Mouse (Mus musculus): Measurements from ENCODE around the gene Fam89b.
"Not testable (repeated sequence)": the region's sequence is repeated elsewhere in the genome, so short reads cannot be mapped to it uniquely, and the experiment has no call there.

The Fam89b gene

DNA sequence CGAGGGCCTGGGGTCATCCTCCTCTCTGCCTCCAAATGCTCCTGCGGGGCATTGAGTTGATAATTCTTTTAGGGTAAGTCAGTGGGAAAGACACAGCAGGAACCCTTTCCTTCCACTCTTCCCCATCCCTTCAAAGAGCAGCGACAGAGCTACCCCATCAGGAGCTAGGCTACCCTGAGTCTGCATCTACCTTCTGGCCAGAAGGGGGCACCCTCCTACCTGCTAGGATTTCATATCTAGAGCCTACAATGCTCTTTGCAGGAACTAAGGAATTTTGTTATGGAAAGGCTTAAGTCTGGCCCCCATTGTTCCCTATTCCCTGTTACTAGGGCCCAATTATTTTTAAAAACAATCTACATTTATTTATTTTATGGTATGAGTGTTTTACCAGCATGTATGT is 18.2 kb downstream of the Fam89b start:
- no peak for DNase-seq (ENCODE audit: low spot score)

DNA sequence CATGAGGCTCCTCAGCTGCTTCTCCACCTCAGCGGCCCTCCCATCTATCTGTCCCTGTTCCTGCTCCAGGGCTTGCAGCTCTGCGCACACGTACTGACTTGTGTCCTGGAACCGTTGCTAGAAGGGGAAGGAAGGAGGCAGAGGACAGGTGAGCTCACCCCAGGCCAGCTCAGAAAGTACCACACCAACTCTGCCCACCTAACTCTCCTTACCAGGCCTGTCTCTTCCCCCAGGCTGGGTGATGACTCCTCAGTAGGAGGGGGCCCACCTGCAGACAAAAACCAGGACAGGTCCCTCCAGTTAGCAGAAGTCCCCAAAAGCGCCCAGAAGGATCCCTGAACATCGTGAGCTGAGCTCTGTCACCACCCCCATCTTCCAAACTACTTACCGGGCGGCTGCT is 18.9 kb downstream of the Fam89b start:
- no peak for DNase-seq (ENCODE audit: low spot score)

DNA sequence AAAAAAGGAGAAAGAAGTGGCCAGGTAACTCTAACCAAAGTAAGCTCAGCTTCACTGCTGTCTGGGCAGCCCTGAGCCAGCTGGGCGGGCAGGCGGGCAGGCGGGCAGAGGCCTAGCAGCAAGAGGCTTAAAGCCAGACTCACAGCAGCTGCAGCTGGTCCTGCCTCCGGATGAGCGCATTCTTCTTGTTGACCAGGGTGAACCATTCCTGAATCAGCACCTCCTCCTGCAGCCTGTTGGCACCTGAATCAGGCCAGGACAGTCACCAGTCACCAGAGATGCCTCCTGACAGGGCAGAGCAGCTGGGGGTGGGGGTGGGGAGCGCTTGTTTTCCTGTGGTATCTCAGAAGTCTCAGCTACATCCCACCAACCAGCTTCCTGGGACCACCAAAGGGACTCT is 19.4 kb downstream of the Fam89b start:
- DNase-seq (ENCODE audit: low spot score) = no peak

DNA sequence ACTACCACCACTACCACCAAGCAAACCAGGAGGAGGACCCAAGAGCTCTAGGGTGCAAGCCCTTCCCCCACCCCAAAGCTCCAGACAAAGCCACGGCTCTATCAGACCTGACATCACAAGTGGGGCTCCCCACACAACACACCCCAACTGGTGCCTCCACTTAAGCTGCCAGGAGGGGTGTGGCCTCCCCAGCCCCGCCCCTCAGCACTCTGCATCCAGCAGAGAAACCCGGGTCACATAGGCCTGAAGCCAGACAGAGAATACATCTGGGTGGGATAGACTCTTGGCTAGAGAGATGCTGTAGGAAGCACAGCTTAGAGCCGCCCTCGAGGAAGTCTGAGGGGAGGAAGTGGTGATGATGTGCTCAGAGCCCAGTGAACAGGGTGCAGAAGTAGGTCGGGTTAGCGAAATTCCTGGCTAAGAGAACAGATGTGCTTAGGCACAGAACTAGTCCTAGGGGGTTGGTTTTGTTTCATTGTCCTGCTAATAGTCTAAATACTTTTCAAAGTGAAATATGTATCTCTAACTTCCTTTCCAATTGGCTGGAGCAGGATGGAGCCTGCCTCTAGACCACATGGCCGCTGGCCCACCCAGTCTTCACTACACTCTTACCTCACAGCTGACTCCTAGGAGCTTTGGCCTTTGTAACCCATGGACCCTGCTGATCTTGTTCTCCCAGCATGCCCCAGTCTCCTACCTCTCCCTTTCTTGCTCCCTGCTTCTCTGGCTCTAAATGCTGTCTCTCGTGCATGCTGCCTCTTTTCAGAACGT is 24.5 kb downstream of the Fam89b start:
- no peak for DNase-seq (ENCODE audit: low spot score)

DNA sequence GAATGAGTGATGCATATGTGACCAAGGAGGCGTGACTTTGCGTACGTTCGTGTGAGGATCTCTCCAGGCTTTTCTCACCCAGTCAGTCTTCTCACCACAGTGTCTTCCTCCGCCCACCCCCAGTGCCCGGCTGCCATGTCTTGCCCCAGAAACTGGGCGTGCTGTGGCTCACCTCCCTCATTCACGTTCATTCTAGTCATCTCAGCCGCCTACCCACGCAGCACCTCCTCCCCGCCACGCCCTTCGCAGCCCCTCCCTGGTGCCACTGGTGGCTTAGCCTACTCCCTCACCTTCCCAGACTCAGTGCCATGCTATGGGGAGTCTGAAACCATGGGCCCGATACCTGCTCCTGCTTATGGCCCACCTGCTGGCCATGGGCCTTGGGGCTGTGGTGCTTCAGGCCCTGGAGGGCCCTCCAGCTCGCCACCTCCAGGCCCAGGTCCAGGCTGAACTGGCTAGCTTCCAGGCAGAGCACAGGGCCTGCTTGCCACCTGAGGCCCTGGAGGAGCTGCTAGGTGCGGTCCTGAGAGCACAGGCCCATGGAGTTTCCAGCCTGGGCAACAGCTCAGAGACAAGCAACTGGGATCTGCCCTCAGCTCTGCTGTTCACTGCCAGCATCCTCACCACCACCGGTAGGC is 25.2 kb downstream of the Fam89b start, which contains the start of gene Kcnk7:
TSS of gene Kcnk7 (plus strand) at position 205 of the 638 bp plus-strand sequence.
- no peak for DNase-seq (ENCODE audit: low spot score)

DNA sequence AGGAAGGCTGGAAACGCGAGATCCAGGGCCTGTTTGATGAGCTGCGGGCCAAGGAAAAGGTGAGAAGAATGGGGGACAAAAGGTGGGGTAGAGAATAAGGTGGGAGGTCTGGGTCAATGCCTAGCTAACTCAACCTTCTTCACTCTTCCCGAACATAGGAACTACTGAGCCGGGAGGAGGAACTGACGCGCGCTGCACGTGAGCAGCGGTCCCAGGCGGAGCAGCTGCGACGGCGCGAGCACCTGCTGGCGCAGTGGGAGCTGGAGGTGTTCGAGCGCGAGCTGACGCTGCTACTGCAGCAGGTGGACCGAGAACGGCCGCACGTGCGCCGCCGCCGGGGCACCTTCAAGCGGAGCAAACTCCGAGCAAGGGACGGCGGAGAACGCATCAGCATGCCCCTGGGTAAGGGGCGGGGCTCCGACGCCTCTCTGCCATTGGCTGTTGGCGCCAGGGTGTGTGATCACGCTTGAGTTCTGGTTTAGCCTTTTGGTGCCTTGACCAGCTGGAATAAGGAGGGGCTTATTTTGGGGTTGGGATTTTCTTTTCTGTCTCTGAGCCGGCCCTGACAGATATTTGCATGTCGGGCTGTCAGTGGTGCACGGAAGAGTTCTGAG is 33.5 kb downstream of the Fam89b start:
- no peak for DNase-seq (ENCODE audit: low spot score)

DNA sequence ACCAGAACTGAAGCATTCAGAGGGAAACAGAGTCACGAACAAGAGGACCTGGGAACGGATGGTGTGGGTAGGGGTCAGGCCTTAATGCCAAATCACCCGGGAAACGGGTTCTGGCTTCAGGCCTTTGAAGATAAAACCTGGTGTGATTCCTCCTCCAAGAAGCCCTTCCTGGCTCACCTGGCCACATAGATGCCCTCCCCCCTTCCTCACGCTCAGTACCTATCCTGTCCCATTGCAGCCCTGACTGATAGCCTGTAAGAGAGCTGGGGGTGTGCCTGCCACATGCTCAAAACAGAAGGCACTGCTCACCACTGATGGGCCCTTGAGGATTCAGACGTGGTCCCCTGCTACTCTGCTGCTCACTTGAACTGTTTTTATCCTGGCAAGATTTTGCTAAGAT is 35.7 kb downstream of the Fam89b start:
- no peak for DNase-seq (ENCODE audit: low spot score)

DNA sequence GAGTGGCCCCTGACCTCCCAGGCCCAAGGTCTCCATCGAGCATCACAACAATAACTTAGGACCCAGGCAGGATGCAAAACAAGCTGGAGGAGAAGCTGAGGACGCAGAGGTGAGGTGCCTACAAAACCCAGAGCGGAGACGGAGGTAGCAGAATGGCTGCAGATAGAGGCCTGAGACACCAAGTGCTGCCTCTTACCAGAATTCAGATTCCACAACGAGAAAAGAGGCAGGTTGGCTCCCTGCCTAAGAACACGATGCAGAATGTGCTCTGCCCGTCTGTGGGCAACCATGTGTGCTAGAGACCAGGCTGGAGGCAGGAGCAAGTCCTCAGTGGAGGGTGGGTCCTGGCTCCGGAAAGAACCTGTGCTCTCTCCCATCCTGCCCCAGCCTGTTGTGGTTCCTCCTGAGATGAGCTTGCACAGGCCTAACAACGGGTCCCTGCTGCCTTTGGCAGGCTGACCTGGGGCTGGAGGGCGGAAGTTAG is 36.5 kb downstream of the Fam89b start:
- DNase-seq (ENCODE audit: low spot score) = peak; percentile 26

DNA sequence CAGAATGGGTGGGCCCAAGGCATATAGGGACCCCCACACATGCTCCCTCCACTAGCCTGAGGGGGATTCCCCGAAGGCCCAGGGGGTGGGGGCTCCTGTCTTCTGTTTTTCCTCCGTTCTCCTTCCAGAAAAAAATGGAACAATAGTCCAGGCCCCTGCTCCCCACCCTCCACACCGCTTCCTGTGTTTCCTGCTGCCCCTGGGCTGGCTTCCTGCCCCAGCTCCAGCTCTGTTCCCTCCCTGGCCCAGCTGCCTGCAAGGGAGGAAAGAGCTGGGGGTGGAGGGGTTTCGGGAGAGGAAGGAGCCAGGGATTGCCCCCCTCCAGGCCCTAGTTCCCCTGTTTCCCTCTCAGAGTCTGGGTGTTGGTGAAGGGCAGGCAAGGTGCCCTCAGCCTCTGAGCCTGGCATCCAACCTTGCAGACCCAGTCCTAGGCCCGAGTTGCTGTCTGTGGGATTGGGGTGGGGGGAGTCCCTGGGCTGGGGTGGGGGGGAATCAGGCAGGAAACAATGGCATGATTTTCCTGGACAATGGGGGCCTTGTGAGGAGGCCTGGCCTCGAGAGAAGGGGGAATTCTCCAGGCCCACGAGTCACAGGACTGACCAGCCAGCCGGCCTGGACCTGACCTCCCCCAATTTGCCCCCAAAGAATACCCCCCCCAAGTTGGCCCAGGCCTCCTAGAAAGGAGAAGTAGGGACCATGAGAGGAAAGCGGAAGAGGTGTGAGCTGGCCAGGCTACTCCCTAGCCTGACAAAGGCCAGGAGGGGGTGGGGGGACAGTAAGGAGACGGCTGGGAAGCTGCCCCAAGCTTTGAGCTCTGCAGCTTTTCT is 37.2 kb downstream of the Fam89b start:
- no peak for DNase-seq (ENCODE audit: low spot score)

DNA sequence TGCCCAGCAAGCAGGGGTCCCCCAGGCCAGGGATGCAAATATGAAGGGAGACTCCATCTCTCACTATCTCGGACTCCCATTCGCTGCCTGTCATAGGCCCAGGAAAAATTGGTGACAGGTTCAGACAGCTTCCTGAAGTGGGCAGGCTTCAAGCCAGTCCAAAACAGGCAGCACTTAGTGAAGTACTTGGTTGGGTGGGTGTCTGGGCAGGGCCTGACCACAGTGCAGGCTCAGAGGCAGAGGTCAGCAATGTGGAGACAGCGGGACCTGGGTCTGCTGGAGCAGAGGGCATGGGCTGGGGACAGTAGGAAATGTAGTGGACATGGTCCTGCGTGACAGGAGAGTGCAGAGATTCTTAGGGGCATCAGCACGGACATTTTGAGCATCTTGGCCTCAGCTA is 37.9 kb downstream of the Fam89b start:
- DNase-seq (ENCODE audit: low spot score) = no peak

DNA sequence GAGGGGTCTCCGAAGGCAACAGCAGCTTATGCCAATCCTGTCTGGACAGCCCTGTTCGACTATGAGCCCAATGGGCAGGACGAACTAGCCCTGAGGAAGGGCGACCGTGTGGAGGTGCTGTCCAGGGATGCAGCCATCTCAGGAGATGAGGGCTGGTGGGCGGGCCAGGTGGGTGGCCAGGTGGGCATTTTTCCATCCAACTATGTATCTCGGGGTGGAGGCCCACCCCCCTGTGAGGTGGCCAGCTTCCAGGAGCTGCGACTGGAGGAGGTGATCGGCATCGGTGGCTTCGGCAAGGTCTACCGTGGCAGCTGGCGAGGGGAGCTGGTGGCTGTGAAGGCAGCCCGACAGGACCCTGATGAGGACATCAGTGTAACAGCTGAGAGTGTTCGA is 39.1 kb downstream of the Fam89b start:
- no peak for DNase-seq (ENCODE audit: low spot score)

DNA sequence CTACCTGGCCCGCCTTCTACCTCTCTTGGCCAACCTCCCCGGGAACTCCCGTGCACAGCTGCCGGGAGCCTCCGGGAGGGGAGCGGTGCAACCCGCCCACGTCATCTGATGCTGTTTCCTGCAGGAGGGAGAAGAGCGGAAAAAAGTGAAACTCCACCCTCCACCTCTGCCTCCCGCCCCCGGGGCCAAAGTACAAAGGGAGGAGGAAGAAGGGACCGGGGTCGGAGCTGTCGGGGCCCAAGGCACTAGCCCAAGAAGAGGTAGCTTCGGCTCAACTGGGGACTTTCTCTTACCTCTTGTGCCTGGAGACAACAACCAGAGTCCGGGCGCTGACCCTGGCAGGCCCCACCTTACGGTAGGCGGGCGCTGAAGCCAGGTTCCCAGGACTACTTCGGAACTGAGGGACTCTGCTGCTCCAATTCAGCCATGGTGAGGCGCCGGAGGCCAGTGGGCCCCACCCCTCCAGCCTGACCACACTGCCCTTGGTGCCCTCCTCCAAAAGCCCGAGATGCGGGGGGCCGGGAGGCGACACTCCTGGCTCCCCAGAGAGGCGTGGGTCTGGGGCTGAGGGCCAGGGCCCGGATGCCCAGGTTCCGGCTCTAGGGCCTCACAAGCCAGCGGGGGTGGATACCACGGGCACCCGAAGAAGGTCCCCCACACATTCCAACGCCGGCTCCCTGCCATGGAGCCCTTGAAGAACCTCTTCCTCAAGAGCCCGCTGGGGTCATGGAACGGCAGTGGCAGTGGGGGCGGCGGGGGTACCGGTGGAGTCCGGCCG is 39.7 kb downstream of the Fam89b start:
- peak; percentile 76 for DNase-seq (ENCODE audit: low spot score)

DNA sequence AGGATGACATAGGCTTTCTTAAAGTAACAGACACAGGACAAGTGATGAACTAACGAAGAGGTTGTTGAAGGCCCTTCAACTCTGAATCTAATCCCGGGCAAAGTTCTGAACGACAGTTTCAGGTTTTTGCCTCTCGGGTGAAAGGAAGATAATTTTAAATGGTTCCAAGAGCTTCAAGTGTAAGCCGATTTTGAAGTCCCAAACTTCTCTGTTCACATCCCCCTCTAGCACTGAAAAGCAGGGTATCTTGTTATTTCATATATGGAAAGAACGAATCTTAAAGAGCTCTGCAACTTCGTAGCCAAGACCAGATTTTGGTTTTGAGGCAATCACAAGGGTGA is 40.4 kb downstream of the Fam89b start:
- no peak for DNase-seq (ENCODE audit: low spot score)

DNA sequence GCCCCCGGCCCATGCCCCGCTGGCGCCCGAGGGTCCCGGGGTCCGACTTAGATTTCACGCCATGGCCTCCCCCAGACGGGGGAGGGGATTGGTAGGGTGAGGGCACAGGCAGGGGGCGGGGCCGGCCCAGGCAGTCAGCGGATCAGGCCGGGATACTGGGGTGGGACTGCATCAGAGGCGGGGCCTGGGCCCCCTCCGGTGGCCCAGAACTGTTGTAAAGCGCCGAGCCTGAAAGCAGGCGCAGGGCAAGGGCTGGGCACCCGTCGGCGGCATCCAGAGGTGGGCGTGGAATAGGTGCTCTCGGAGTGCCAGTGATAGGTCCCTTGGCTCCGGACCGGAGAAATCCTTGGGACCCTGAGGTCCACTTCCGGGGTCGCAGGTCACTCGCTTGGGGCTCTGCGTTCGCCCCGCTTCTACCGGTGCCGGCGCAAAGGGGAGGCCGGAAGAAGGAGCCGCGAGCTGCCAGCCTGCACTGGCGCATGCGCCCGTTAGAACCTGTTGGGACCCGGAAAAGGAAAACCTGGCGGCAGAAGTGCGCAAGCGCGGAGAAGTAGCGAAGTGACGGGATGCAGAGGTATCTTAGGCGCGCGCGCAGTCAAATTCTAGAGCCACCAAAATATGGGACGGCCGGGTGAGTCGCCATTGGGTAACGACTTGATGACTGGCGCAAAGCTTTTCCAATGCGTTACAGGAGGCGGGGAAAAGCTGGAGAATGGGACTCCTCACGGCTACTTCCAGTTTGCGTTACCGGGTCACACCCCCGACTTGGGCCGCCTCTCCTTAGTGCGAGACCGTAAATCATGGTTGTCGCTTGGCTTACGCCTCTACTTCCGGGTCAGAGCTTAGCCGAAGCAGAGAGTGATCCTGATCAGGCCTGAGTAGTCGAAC is 41.0 kb downstream of the Fam89b start, which contains the start of the genes Map3k11 and Pcnx3:
TSS of gene Map3k11 (plus strand) at position 543 of the 888 bp plus-strand sequence.
TSS of gene Pcnx3 (minus strand) at position 709 of the 888 bp plus-strand sequence.
- DNase-seq (ENCODE audit: low spot score) = peak; percentile 95

DNA sequence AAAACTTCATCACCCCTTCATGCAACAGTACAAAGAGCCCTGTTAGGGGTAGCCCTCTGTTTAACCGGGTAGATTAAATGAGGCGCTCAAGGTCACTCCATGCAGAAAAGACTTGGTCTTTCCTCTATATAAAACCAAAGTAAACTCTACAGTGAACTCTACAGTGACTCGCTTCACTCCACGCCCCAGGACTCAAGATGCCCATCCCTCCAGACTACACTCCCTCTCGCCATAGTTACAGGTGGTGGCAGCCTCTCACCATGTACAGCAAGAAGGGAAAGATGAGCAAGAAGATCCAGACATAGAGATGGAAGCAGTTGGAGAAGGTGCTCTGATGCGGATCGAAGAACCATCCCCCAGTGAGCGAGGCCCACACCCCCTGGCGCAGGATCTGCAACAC is 41.7 kb downstream of the Fam89b start:
- no peak for DNase-seq (ENCODE audit: low spot score)

DNA sequence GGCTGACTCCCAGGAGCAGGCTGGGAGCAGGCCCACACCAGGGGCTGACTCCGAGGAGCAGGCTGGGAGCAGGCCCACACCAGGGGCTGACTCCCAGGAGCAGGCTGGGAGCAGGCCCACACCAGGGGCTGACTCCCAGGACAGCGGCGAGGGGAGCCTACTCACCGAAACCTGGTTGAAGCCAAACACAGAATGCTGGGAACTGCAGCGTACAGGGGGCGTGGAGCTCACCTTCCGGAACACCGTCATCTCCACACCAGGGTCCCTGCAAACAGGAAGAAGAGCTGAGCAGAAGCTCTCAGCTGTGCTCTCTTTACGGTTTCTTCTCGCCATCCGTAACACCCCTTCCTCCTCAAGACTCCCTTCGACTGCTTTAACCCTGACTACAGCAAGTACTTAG is 42.5 kb downstream of the Fam89b start:
- DNase-seq (ENCODE audit: low spot score) = not testable (repeated sequence)

DNA sequence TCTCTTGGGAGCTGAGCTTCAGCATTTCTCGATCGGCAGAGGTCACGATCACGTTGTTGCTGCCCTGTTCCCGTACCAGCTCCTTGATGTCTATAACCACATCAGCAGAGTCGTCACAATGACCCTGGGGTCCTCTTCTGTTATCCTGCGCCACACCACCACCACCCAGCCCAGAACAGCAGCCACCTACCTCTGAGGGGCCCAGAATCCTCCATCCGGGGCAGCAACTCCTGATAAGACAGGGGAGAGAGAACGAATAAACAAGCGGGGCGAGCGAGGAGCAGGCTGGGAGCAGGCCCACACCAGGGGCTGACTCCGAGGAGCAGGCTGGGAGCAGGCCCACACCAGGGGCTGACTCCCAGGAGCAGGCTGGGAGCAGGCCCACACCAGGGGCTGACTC is 43.0 kb downstream of the Fam89b start:
- DNase-seq (ENCODE audit: low spot score) = no peak

DNA sequence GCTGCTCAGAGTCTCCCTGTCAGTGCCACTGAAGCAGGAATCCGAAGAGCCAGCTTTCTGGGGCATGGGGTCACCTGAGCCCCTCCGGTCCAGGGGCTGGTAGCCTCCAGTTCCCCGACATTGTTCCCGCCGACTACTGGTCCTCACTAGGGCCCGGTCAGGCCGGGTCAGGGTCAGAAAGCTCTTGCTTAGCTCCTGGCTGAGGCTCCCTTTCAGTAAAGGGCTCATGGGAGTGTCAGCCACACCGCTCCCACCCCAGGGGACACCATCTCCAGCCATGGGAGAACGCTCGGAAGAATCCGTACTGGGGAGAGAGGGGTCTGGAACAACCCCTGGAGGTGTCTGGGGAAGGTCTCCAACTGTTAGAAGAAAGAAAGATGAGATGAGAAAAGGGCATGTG is 43.6 kb downstream of the Fam89b start:
- DNase-seq (ENCODE audit: low spot score) = no peak

DNA sequence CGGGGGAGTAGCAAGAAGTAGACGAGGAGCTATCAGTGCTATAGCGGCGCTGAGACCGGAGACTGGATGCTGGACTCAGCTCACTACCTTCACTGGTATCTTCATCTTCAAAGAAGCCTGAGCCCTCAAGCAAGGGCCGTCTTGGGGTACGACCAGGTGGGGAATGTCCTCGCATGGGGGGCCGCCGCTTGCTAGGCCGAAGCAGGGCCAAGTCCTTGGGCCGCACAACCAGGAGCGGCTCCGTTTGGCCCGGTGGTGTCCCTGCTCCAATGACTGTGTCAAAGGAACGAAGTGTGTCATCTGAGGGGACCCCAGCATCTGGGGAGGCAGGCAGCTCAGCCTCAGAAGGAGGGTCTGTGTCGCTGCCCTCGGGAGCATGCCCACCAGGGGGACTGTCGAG is 44.0 kb downstream of the Fam89b start:
- no peak for DNase-seq (ENCODE audit: low spot score)

DNA sequence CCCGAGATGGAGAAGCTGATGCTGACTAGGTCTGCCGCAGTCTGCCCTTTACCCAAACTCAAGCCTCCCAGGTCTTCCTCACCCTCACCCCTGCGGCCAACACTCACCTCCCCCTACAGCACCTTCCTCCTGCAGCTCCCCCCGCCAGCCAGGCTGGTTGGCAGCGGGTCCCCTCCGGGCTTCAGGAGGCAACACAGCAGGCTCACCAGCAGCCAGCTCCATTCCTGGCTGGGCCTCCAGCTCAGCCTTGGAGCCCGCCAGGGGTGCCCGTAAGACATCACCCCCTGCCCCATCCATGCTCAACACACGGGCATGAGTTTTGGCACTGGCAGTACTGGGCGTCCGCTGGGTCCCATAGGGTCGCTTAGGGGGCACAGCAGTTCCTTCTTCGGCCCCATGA is 44.5 kb downstream of the Fam89b start:
- DNase-seq (ENCODE audit: low spot score) = no peak

All from MN1 (cell line).